Mouse (Mus musculus) lung, embryonic 16.5 days (tissue): ENCODE measurements around the gene Hmx2. TPM values are rescaled to one million over a fixed set of nuclear protein-coding genes. Genes with fewer than 3 reads are reported as not detected.

Source experiments
- ATAC-seq: fragments of 200-750 bp; cut with Nextera tagmentation; 2 replicates; pipeline ENCODE4 v1.8.0; 2017; ENCODE audit warnings: low read depth, mild to moderate bottlenecking, moderate library complexity
- H3K27ac ChIP-seq: fragments of 300-500 bp; sonication (generic); 2 replicates; pipeline ENCODE4 v1.5.1; 2014; ENCODE audit warnings: mild to moderate bottlenecking, control low read depth, low read length
- H3K27me3 ChIP-seq: fragments of 300-500 bp; sonication (generic); 2 replicates; pipeline ENCODE4 v1.6.1; 2014; ENCODE audit warnings: low read depth, low read length, mixed read lengths; ENCODE audit not compliant: control insufficient read depth, insufficient read depth
- H3K36me3 ChIP-seq: fragments of 300-500 bp; sonication (generic); 2 replicates; pipeline ENCODE4 v1.6.1; 2014; ENCODE audit warnings: low read length; ENCODE audit not compliant: control insufficient read depth, insufficient read depth
- H3K4me1 ChIP-seq: fragments of 300-500 bp; sonication (generic); replicated peaks from 2 replicates; pipeline ENCODE4 v1.6.1; 2014; ENCODE audit warnings: low read length, mixed read lengths; ENCODE audit not compliant: control insufficient read depth, insufficient read depth
- H3K4me2 ChIP-seq: fragments of 300-500 bp; sonication (generic); 2 replicates; pipeline ENCODE4 v1.6.1; 2014; ENCODE audit warnings: low read depth, low read length, control low read depth
- H3K4me3 ChIP-seq: fragments of 300-500 bp; sonication (generic); 2 replicates; pipeline ENCODE4 v1.5.1; 2014; ENCODE audit warnings: mild to moderate bottlenecking, low read length, control low read depth
- H3K9ac ChIP-seq: fragments of 300-500 bp; sonication (generic); 2 replicates; pipeline ENCODE4 v1.6.1; 2014; ENCODE audit warnings: low read length, control low read depth
- H3K9me3 ChIP-seq: fragments of 300-500 bp; sonication (generic); 2 replicates; pipeline ENCODE4 v1.6.1; 2016; ENCODE audit warnings: low read length; ENCODE audit not compliant: control insufficient read depth
- WGBS: fragments of 180-500 bp; shearing (Covaris S2); extraction: QIAGEN DNeasy Blood & Tissue Kit; methylation state at CpG from one replicate; pipeline ENCODE4 v1.1.7; 2014; 5-methylcytosine and 5-hydroxymethylcytosine counted together
- polyA plus RNA-seq: library from polyadenylated mRNA; unstranded; fragments of >200 nt; fragmentation: Nextera tagmentation; extraction: Ambion mirVana; gene quantifications from 2 replicates; pipeline ENCODE4 v1.2.1, GENCODE M21; 2015

The Hmx2 gene
- polyA plus RNA-seq, 1 experiment from 2014 or later, result not detected

DNA sequence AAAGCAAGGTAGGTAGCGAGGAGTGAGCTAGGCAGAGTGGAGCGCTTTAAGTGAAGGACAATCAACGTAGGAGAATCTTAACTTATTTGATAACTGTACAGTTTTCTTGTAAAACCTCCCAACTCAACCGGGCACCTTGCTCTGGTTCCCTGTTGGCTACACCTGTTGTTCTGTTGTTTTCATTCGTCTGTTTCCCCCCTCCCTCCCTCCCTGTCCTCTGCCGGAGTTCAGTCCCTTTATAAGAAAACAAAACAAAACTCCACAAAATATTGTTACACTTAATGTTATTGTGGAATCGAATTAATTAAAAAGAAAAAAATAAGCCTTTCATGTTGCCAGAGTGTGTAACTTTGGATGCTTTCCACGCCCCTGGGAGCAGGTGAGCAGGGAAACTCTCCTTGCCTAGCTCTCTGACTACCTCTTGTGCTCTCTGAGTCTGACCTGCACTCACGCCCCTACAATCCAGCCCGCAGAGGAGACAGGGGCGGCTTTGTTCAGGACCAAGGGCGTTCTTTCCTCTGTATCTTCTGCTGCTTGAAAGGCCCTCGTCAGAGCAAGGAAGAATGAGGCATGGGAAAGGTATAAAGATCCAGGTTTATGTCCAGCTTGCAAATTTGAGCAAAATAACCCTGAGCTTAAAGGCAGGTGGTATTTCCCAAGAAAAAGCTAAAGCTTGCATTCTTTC lies 2.7 kb upstream of the Hmx2 start:
- H3K27ac ChIP-seq, result no peak overlapping the region
- peaks cover 25% of the 10 kb centered on the region for H3K4me1 ChIP-seq
- WGBS, result 2% methylated on average over 13 of the region's 13 CpGs
- H3K9ac ChIP-seq, result no peak overlapping the region
- H3K4me3 ChIP-seq, result no peak overlapping the region
- H3K36me3 ChIP-seq, result no peaks in the 10 kb centered on the region
- H3K27me3 ChIP-seq, result peaks cover 97% of the 10 kb centered on the region
- no peaks in the 10 kb centered on the region for H3K9me3 ChIP-seq
- H3K4me2 ChIP-seq, result no peak overlapping the region
- no peak for ATAC-seq

DNA sequence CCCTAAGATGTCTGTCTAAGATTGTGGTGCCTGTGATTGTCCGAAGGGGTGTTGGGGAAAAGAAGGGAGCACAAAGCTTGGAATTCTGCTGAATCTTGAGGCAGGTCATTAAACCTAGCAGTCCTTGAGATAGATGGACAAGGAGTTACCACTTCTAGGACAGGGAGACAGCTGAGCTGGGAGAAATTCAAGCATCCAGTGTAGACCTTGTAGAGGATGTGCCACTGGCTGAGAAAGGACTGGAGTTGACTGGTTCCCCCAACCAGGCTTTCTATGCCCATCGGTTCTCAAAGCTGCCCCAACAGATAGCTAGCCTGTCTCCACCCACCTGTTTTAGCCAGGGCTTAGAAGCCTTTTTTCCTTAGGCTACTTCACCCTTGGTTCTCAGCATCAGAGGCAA lies 2.1 kb upstream of the Hmx2 start:
- H3K27ac ChIP-seq, result no peak overlapping the region
- H3K4me3 ChIP-seq, result no peak overlapping the region
- no peak for ATAC-seq
- no peak overlapping the region for H3K4me2 ChIP-seq
- peaks cover 97% of the 10 kb centered on the region for H3K27me3 ChIP-seq
- H3K4me1 ChIP-seq, result peaks cover 25% of the 10 kb centered on the region
- no peak overlapping the region for H3K9ac ChIP-seq
- WGBS, result 3% methylated on average over 2 of the region's 2 CpGs
- H3K36me3 ChIP-seq, result no peaks in the 10 kb centered on the region
- H3K9me3 ChIP-seq, result no peaks in the 10 kb centered on the region

DNA sequence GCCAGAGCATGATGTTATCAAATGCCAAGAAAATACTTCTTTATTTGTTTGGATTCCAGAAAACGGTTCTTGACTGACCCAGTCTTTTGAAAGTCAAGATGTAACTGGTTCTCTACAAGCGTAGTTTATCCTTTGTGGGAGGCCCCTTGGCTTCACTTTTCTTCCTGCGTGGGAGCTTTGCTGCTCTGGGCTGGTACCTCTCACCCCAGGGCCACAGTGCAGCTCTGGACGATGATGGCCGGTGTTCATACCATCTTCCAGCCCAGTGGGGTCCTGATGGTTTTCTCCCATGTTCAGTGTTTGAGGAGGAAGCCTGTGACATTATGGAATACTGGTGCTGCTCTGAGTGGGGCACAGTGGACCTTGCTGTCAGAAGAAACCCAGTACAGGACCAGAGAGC lies 1.1 kb upstream of the Hmx2 start:
- ATAC-seq, result no peak
- 5% methylated on average over 5 of the region's 5 CpGs for WGBS

GRCm38 (mm10) chr7:131551471-131551870 lies 2.9 kb downstream of the Hmx2 start:
- no peaks in the 10 kb centered on the region for H3K36me3 ChIP-seq
- no peak overlapping the region for H3K4me3 ChIP-seq
- no peaks in the 10 kb centered on the region for H3K9me3 ChIP-seq
- H3K27ac ChIP-seq, result no peak overlapping the region
- no peak overlapping the region for H3K4me2 ChIP-seq
- peaks cover 13% of the 10 kb centered on the region for H3K4me1 ChIP-seq
- no peak for ATAC-seq
- peaks cover 95% of the 10 kb centered on the region for H3K27me3 ChIP-seq
- H3K9ac ChIP-seq, result no peak overlapping the region
- 0% methylated on average over 4 of the region's 4 CpGs for WGBS

More for the DNA sequence above, 1.1 kb upstream of the Hmx2 start:
- Histone ChIP-seq H3K4me2 (no peak overlapping the region), H3K36me3 (no peaks in the 10 kb centered on the region), H3K9me3 (no peaks in the 10 kb centered on the region), H3K4me1 (peaks cover 17% of the 10 kb centered on the region), H3K9ac (no peak overlapping the region), H3K27me3 (peaks cover 97% of the 10 kb centered on the region), H3K27ac (no peak overlapping the region), H3K4me3 (no peak overlapping the region)

DNA sequence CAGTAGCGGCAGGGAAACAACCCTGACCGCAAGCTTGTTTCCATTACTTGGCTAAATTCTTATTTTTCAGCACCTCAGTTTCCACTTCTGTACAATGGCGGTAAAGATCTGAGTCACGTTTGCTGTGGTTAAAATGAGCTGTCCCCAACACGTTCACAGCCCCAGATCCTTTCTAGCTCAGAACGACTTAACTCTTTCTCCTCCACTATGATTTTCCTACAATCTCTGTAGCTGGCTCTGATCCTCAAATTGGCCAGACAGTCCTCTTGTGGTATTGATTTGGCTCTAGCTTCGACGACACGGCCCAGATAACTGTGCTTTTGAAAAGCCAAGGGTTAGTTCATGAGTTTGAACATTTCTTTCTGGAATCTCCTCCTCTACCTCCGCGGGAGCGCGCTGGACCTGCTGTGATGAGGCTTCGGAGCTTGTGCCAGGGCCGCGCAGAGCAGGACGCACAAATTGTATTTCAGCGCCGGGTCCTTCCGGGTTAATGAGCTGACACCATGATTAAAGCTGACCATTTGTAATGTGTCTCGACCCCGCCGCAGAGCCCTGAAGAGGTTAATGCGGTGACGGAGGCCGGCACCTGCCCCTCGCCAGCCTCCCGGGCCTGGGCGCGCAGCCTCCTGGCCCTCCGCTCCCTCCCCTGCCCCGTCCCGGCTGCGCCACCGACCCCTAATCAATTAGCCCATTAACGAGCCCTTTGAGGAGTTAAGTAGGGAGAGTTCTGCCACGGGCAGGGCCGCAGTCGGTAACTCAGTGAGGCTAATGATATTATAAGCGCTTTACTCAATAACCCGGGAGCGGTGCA lies 3.6 kb downstream of the Hmx2 start:
- no peaks in the 10 kb centered on the region for H3K36me3 ChIP-seq
- H3K4me3 ChIP-seq, result no peak overlapping the region
- no peaks in the 10 kb centered on the region for H3K9me3 ChIP-seq
- H3K4me2 ChIP-seq, result no peak overlapping the region
- WGBS, result 1% methylated on average over 42 of the region's 42 CpGs
- H3K9ac ChIP-seq, result no peak overlapping the region
- peaks cover 95% of the 10 kb centered on the region for H3K27me3 ChIP-seq
- H3K27ac ChIP-seq, result no peak overlapping the region
- ATAC-seq, result no peak
- peaks cover 16% of the 10 kb centered on the region for H3K4me1 ChIP-seq

DNA sequence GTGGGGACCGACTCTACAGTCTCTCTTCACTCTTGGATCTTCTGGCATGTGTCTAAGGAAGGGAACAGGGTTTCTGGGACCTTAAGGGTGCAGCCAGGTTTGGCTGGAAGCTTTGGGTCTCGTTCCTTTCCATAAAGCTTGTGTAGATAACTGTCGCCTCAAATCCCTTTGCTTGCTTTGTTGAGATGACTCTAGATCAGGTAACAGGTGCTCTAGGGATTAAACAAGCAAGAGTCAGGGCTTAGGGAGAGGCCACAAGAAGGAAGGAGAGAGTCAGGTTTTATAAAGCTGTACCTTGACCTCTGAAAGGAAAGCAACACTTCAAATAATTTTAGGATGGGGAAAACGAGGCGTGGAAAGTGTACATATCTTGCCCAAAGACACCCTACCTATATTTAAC lies 4.2 kb downstream of the Hmx2 start:
- 2% methylated on average over 5 of the region's 5 CpGs for WGBS
- ATAC-seq, result no peak
- Histone ChIP-seq H3K4me3 (no peak overlapping the region), H3K27ac (no peak overlapping the region), H3K4me2 (no peak overlapping the region), H3K27me3 (peaks cover 95% of the 10 kb centered on the region), H3K36me3 (no peaks in the 10 kb centered on the region), H3K4me1 (peaks cover 16% of the 10 kb centered on the region), H3K9ac (no peak overlapping the region), H3K9me3 (no peaks in the 10 kb centered on the region)

DNA sequence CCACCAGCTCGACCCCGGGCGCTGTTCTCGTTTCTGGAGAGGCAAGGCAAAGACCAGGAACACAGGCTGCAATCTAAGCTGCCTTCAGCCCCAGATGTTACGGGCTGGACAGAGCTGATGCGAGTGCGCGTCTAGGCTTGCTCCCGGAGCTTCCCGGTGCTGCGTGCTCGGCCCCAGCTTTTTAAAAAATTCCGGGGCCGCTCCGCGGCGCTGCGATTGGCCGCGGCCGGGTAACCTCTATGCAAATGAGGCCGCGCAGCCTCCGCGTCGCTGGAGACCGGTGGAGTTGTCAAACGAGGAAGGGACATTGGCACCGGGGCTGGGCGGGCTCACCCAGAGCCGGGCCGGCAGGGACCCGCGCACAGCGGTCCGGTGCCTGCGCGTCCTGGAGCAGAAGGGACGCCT lies 5.2 kb downstream of the Hmx2 start:
- Histone ChIP-seq H3K36me3 (no peaks in the 10 kb centered on the region), H3K27ac (no peak overlapping the region), H3K9me3 (no peaks in the 10 kb centered on the region), H3K4me1 (peaks cover 16% of the 10 kb centered on the region), H3K4me2 (peak overlapping the region; percentile 51), H3K4me3 (peak overlapping the region; percentile 35), H3K9ac (no peak overlapping the region), H3K27me3 (peaks cover 93% of the 10 kb centered on the region)
- WGBS, result under 1% methylated on average over 39 of the region's 39 CpGs
- ATAC-seq, result peak; percentile 61

GRCm38 (mm10) chr7:131554341-131555180 lies 6.0 kb downstream of the Hmx2 start:
- H3K27ac ChIP-seq, result no peak overlapping the region
- ATAC-seq, result peak; percentile 37
- no peak overlapping the region for H3K9ac ChIP-seq

More at GRCm38 (mm10) chr7:131554341-131555180, 6.0 kb downstream of the Hmx2 start:
- H3K4me1 ChIP-seq, result peaks cover 16% of the 10 kb centered on the region
- peak overlapping the region; percentile 51 for H3K4me2 ChIP-seq
- H3K9me3 ChIP-seq, result no peaks in the 10 kb centered on the region
- WGBS, result under 1% methylated on average over 45 of the region's 45 CpGs
- no peaks in the 10 kb centered on the region for H3K36me3 ChIP-seq
- peak overlapping the region; percentile 35 for H3K4me3 ChIP-seq
- peaks cover 89% of the 10 kb centered on the region for H3K27me3 ChIP-seq
